In the genomic region with DNA sequence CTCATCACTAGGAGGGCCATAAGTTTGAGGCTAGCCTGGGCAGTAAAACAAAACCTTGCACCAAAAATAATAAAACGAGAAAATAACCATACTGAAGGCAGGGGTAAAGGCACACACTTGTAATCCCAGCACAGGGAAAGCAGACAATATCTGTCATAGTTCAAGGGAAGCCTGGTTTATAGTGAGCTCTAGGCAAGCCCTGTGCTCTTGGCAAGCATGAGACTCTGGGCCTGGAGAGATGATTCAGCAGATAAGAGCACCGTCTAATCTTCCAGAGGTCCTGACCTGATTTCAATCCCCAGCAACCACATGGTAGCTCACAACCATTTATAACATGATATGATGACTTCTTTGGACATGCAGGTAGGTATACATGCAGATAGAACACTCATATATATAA, we compare ENCODE assay signal across 19 mouse cellular contexts.
"Had no signal": no experiment of that assay in that cellular context is flagged by ENCODE, and none has a peak within 500 bp of the region (broad histone marks: within the 10 kb centered on the region; RNA-seq: fewer than 3 reads in every experiment).

No protein-coding gene starts in this region.

- DNase-seq: lung, adult 18-20 months; lung, embryonic 14.5 days; lung, postnatal 10 days; lung, postnatal 4 days; midbrain, embryonic 14.5 days; retina, postnatal 1 day; right cerebral cortex, adult 18-20 months; right cerebral cortex, postnatal 25 days; right cerebral cortex, postnatal 4 days; thymus, adult 2 months; thymus, postnatal 25 days; thymus, postnatal 4 days had no signal

- H3K4me3 ChIP-seq: midbrain, embryonic 10.5 days; midbrain, embryonic 12.5 days; myocyte; neural tube, embryonic 13.5 days; neural tube, embryonic 15.5 days; stomach, embryonic 15.5 days had no signal

- H3K27ac ChIP-seq: midbrain, embryonic 10.5 days; midbrain, embryonic 12.5 days; neural tube, embryonic 13.5 days; neural tube, embryonic 15.5 days; stomach, embryonic 15.5 days; stomach, postnatal 0 days had no signal
